Mouse (Mus musculus) intestine, postnatal 0 days (tissue): ENCODE measurements around the gene Rps6. TPM values are rescaled to one million over a fixed set of nuclear protein-coding genes. Genes with fewer than 3 reads are reported as not detected.

Experiments
- ATAC-seq: fragments of 200-750 bp; cut with Nextera tagmentation; 2 replicates; pipeline ENCODE4 v1.8.0; 2017; ENCODE audit warnings: mild to moderate bottlenecking, moderate TSS enrichment, moderate library complexity
- H3K27ac ChIP-seq: fragments of 300-500 bp; sonication (generic); 2 replicates; pipeline ENCODE4 v1.5.1; 2014; ENCODE audit warnings: mild to moderate bottlenecking, low read depth, low read length, moderate library complexity
- H3K27me3 ChIP-seq: fragments of 300-500 bp; sonication (generic); replicated peaks from 2 replicates; pipeline ENCODE4 v1.6.1; 2014; ENCODE audit warnings: low read length, mixed read lengths; ENCODE audit not compliant: control insufficient read depth, insufficient read depth
- H3K36me3 ChIP-seq: fragments of 300-500 bp; sonication (generic); 2 replicates; pipeline ENCODE4 v1.6.1; 2014; ENCODE audit warnings: mild to moderate bottlenecking, moderate library complexity; ENCODE audit not compliant: control insufficient read depth, insufficient read depth
- H3K4me1 ChIP-seq: fragments of 300-500 bp; sonication (generic); replicated peaks from 2 replicates; pipeline ENCODE4 v1.6.1; 2014; ENCODE audit warnings: antibody characterized with exemption, low read length, mixed read lengths; ENCODE audit not compliant: control insufficient read depth, insufficient read depth
- H3K4me2 ChIP-seq: fragments of 300-500 bp; sonication (generic); replicated peaks from 2 replicates; pipeline ENCODE4 v1.6.1; 2014; ENCODE audit warnings: low read depth, mild to moderate bottlenecking, moderate library complexity
- H3K4me3 ChIP-seq: fragments of 300-500 bp; sonication (generic); 2 replicates; pipeline ENCODE4 v1.5.1; 2014; ENCODE audit warnings: low read depth, low read length
- H3K9ac ChIP-seq: fragments of 300-500 bp; sonication (generic); 2 replicates; pipeline ENCODE4 v1.6.1; 2014; ENCODE audit warnings: mild to moderate bottlenecking, low read depth, low read length
- H3K9me3 ChIP-seq: fragments of 300-500 bp; sonication (generic); 2 replicates; pipeline ENCODE4 v1.6.1; 2016; ENCODE audit warnings: mixed run types; ENCODE audit not compliant: control insufficient read depth
- CTCF ChIP-seq: sonication (generic); IDR thresholded peaks from 2 replicates; pipeline ENCODE4 v1.5.1; 2016; ENCODE audit warnings: low read depth, mild to moderate bottlenecking, control low read depth, antibody characterized with exemption, moderate library complexity
- WGBS: fragments of 180-500 bp; shearing (Covaris S2); extraction: QIAGEN DNeasy Blood & Tissue Kit; methylation state at CpG from one replicate; pipeline ENCODE4 v1.1.7; 2014; 5-methylcytosine and 5-hydroxymethylcytosine counted together
- polyA plus RNA-seq: library from polyadenylated mRNA; unstranded; fragments of >200 nt; fragmentation: Nextera tagmentation; extraction: Ambion mirVana; gene quantifications from 2 replicates; pipeline ENCODE4 v1.2.1, GENCODE M21; 2015

The Rps6 gene
- polyA plus RNA-seq, 1 experiment from 2014 or later, result 389 TPM

- Histone ChIP-seq H3K9ac (no peak overlapping the region), H3K4me3 (no peak overlapping the region), H3K27me3 (no peaks in the 10 kb centered on the region), H3K4me2 (no peak overlapping the region), H3K4me1 (0 out of 2 replicates have a peak, but pooled peaks cover 4% of the 10 kb centered on the region), H3K27ac (no peak overlapping the region; the same call in 1 of the 2 replicates), H3K9me3 (no peaks in the 10 kb centered on the region), H3K36me3 (peaks cover 48% of the 10 kb centered on the region)
- TF ChIP-seq CTCF, result no peak
- WGBS, result 82% methylated on average over 2 of the region's 2 CpGs
- peak; percentile 63; the same call in 1 of the 2 replicates for ATAC-seq
Measured at GRCm38 (mm10) chr4:86831896-86832295, 25.3 kb downstream of the Rps6 start.

GRCm38 (mm10) chr4:86825143-86825542 lies 32.1 kb downstream of the Rps6 start:
- peaks cover 52% of the 10 kb centered on the region for H3K36me3 ChIP-seq
- no peak overlapping the region for H3K9ac ChIP-seq
- no peak for ATAC-seq
- H3K4me3 ChIP-seq, result no peak overlapping the region
- H3K4me1 ChIP-seq, result no peaks in the 10 kb centered on the region
- no peak overlapping the region for H3K27ac ChIP-seq
- no peak for TF ChIP-seq CTCF
- 92% methylated on average over 7 of the region's 7 CpGs for WGBS
- H3K4me2 ChIP-seq, result no peak overlapping the region
- H3K27me3 ChIP-seq, result no peaks in the 10 kb centered on the region
- H3K9me3 ChIP-seq, result no peaks in the 10 kb centered on the region

GRCm38 (mm10) chr4:86823169-86823568 lies 34.0 kb downstream of the Rps6 start:
- no peak overlapping the region for H3K4me2 ChIP-seq
- 81% methylated on average over 2 of the region's 2 CpGs for WGBS
- no peak for ATAC-seq

GRCm38 (mm10) chr4:86814850-86815249 lies 42.4 kb downstream of the Rps6 start:
- no peaks in the 10 kb centered on the region for H3K9me3 ChIP-seq
- H3K27ac ChIP-seq, result no peak overlapping the region
- no peak for ATAC-seq
- no peak overlapping the region for H3K4me3 ChIP-seq
- no peak for TF ChIP-seq CTCF
- no peak overlapping the region for H3K9ac ChIP-seq
- H3K36me3 ChIP-seq, result peaks cover 7% of the 10 kb centered on the region
- H3K27me3 ChIP-seq, result no peaks in the 10 kb centered on the region
- no peak overlapping the region for H3K4me2 ChIP-seq
- no peaks in the 10 kb centered on the region for H3K4me1 ChIP-seq
- WGBS, result 85% methylated on average over 2 of the region's 3 CpGs

More at GRCm38 (mm10) chr4:86823169-86823568, 34.0 kb downstream of the Rps6 start:
- peak; percentile 82 for TF ChIP-seq CTCF
- Histone ChIP-seq H3K36me3 (peaks cover 41% of the 10 kb centered on the region), H3K9ac (no peak overlapping the region), H3K27ac (no peak overlapping the region), H3K9me3 (no peaks in the 10 kb centered on the region), H3K4me1 (no peaks in the 10 kb centered on the region), H3K4me3 (no peak overlapping the region), H3K27me3 (no peaks in the 10 kb centered on the region)

GRCm38 (mm10) chr4:86810604-86811003 lies 46.6 kb downstream of the Rps6 start:
- no peaks in the 10 kb centered on the region for H3K27me3 ChIP-seq
- no peak overlapping the region for H3K4me2 ChIP-seq
- H3K4me1 ChIP-seq, result no peaks in the 10 kb centered on the region
- no peak overlapping the region for H3K9ac ChIP-seq
- no peak overlapping the region for H3K27ac ChIP-seq
- peak; percentile 62 for TF ChIP-seq CTCF
- no peak for ATAC-seq
- peaks cover 22% of the 10 kb centered on the region for H3K36me3 ChIP-seq
- WGBS, result 54% methylated on average over 2 of the region's 2 CpGs
- H3K9me3 ChIP-seq, result no peaks in the 10 kb centered on the region
- H3K4me3 ChIP-seq, result no peak overlapping the region

Other genes starting within 250 kb of the Rps6 start
- gene Haus6, start 245.4 kb downstream of the Rps6 start, polyA plus RNA-seq, result 3.0 and 3.1 TPM in 2 replicates
- gene Plin2, start 187.4 kb downstream of the Rps6 start, polyA plus RNA-seq, result 500 and 531 TPM in 2 replicates
- 3.2 and 3.8 TPM in 2 replicates for gene Dennd4c, start 108.9 kb downstream of the Rps6 start, polyA plus RNA-seq
- gene Acer2, start 17.0 kb upstream of the Rps6 start, polyA plus RNA-seq, result 9.3 and 9.7 TPM in 2 replicates